Mouse (Mus musculus): ENCODE measurements around the gene Tns1.
A peak's percentile ranks its signal among the peaks of the same experiment; 100 is the strongest.

The Tns1 gene

GRCm38 (mm10) chr1:74058309-74058708 lies 65.9 kb downstream of the Tns1 start:
- peak; percentile 98 for DNase-seq

- DNase-seq: peak; percentile 76
These were observed 66.7 kb downstream of the Tns1 start for GRCm38 (mm10) chr1:74057501-74057900.

- no peak for DNase-seq
These were observed 68.7 kb downstream of the Tns1 start for GRCm38 (mm10) chr1:74055552-74055951.

- DNase-seq: no peak
These were observed 69.8 kb downstream of the Tns1 start for GRCm38 (mm10) chr1:74054471-74054870.

- DNase-seq: peak; percentile 39
These were observed 70.2 kb downstream of the Tns1 start for GRCm38 (mm10) chr1:74054007-74054406.

- no peak for DNase-seq
These were observed 71.2 kb downstream of the Tns1 start for GRCm38 (mm10) chr1:74053068-74053467.

GRCm38 (mm10) chr1:74051349-74051748 lies 72.9 kb downstream of the Tns1 start:
- no peak for DNase-seq

- peak; percentile 32 for DNase-seq
These were observed 74.8 kb downstream of the Tns1 start for GRCm38 (mm10) chr1:74049430-74049829.

GRCm38 (mm10) chr1:74047722-74048121 lies 76.5 kb downstream of the Tns1 start:
- DNase-seq: peak; percentile 95

GRCm38 (mm10) chr1:74047311-74047710 lies 76.9 kb downstream of the Tns1 start:
- peak; percentile 88 for DNase-seq

GRCm38 (mm10) chr1:74045034-74045433 lies 79.2 kb downstream of the Tns1 start:
- peak; percentile 50 for DNase-seq

- peak; percentile 85 for DNase-seq
These were observed 79.8 kb downstream of the Tns1 start for GRCm38 (mm10) chr1:74044421-74044820.

- no peak for DNase-seq
These were observed 80.6 kb downstream of the Tns1 start for GRCm38 (mm10) chr1:74043584-74044105.

GRCm38 (mm10) chr1:74042711-74043467 lies 81.4 kb downstream of the Tns1 start:
- peak; percentile 71 for DNase-seq

GRCm38 (mm10) chr1:74041692-74042091 lies 82.6 kb downstream of the Tns1 start:
- peak; percentile 42 for DNase-seq

GRCm38 (mm10) chr1:74041178-74041577 lies 83.1 kb downstream of the Tns1 start:
- no peak for DNase-seq

- DNase-seq: peak; percentile 84
These were observed 87.5 kb downstream of the Tns1 start for GRCm38 (mm10) chr1:74036560-74037390.

- peak; percentile 92 for DNase-seq
These were observed 88.2 kb downstream of the Tns1 start for GRCm38 (mm10) chr1:74035912-74036489.

GRCm38 (mm10) chr1:74035487-74035886 lies 88.8 kb downstream of the Tns1 start:
- DNase-seq: peak; percentile 34

- DNase-seq: peak; percentile 76
These were observed 89.5 kb downstream of the Tns1 start for GRCm38 (mm10) chr1:74034736-74035135.

GRCm38 (mm10) chr1:74034211-74034610 lies 90.0 kb downstream of the Tns1 start:
- no peak for DNase-seq

- DNase-seq: peak; percentile 83
These were observed 90.8 kb downstream of the Tns1 start for GRCm38 (mm10) chr1:74033407-74033806.

- DNase-seq: no peak
These were observed 91.3 kb downstream of the Tns1 start for GRCm38 (mm10) chr1:74032966-74033365.
